Mouse (Mus musculus) testis, adult 2 months (tissue): ENCODE measurements at regions not wholly inside any gene's neighbourhood (a gene's known extent, or its start where the extent isn't known, plus 50 kb on each side); places are given as distances from the start of the nearest gene placed in this dataset.

Experiments
- CTCF ChIP-seq: fragments of 200-500 bp; IDR thresholded peaks from 2 replicates; pipeline ENCODE4 v1.5.1; 2012; ENCODE audit warnings: low read depth, mild to moderate bottlenecking, inconsistent platforms, low read length, moderate library complexity; ENCODE audit not compliant: control insufficient read depth, insufficient read depth, insufficient replicate concordance
- POLR2A ChIP-seq: fragments of 200-500 bp; IDR thresholded peaks from 2 replicates; pipeline ENCODE4 v1.6.1; 2012; ENCODE audit warnings: low read depth, mild to moderate bottlenecking, inconsistent platforms, low read length, moderate library complexity; ENCODE audit not compliant: control insufficient read depth

- TF ChIP-seq CTCF (no peak), POLR2A (no peak)
Observed at GRCm38 (mm10) chr19:27582111-27582500, 152.5 kb upstream of the Pum3 start.
